Mouse (Mus musculus): Measurements from ENCODE around the gene C3. TPM values are rescaled to one million over a fixed set of nuclear protein-coding genes. Genes with fewer than 3 reads are reported as not detected.
A peak's percentile ranks its signal among the peaks of the same experiment; 100 is the strongest.

Gene C3
- polyA plus RNA-seq, 1 experiment from 2014 or later: 71.7 TPM

GRCm38 (mm10) chr17:57170616-57171260, 57.2 kb downstream of the C3 start:
- H3K9ac ChIP-seq (ENCODE audit: low read depth, low read length): no peak overlapping the region
- no peaks in the 10 kb centered on the region for H3K36me3 ChIP-seq (ENCODE audit: control insufficient read depth, insufficient read depth, low read length)
- DNase-seq (ENCODE audit: low spot score) (no peak), ATAC-seq (replicated peaks; ENCODE audit: low FRiP score) (0 out of 2 replicates have a peak, but pooled peaks have one; percentile 39)
- no peaks in the 10 kb centered on the region for H3K9me3 ChIP-seq (ENCODE audit: control insufficient read depth, low read length)
- H3K4me3 ChIP-seq (ENCODE audit: low read depth, low read length): no peak overlapping the region
- 46% methylated on average over 5 of the region's 5 CpGs for WGBS
- no peak overlapping the region for H3K4me2 ChIP-seq
- no peak overlapping the region for H3K27ac ChIP-seq (ENCODE audit: low read depth, low read length)
- no peaks in the 10 kb centered on the region for H3K27me3 ChIP-seq (replicated peaks; ENCODE audit: control insufficient read depth, insufficient read depth, low read length)
- H3K4me1 ChIP-seq (replicated peaks; ENCODE audit: control insufficient read depth, insufficient read depth, low read length): no peaks in the 10 kb centered on the region

DNA sequence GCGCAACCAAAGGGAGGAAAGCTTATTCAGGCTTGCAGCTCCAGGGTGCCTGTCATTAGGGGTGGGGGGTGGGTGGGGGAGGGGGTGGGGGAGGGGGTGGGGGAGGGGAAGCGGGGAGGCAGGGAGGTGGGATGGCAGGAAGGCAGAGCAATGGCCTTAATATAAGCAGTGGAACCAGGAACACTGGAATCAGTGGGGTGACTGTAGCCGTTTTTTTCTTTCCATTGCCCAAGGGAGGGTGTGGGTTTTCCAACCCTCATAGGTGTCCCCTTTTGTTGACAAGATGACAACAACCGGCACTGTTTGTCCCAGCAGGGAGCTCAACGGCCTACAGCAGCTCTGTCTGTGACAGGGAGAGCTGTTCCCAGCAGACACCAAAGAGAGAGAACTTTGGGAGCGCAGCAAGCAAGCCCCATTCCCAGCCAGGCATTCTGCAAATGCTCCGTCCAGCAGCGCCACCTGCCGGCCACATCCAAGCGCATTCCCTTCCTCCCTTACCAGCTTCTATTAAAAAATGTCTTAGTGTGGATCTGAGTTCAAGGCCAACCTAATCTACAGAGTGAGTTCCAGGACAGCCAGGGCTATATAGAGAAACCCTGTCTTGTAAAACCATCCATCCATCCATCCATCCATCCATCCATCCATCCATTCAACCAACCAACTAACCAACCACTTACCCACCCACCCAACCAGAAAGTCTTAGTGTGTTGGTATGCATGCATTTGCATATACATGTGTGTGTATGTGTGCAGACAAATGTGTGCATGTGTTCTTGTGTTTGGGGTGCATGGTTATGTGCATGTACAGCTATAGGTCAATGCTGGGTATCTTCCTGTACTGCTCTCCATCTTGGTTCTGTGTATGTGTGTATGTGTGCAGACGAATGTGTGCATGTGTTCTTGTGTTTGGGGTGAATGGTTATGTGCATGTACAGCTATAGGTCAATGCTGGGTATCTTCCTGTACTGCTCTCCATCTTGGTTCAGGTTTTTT, 60.8 kb downstream of the C3 start:
- 12% methylated on average over 9 of the region's 11 CpGs for WGBS
- Histone ChIP-seq H3K27ac (ENCODE audit: low read depth, low read length) (no peak overlapping the region), H3K27me3 (replicated peaks; ENCODE audit: control insufficient read depth, insufficient read depth, low read length) (no peaks in the 10 kb centered on the region), H3K4me1 (replicated peaks; ENCODE audit: control insufficient read depth, insufficient read depth, low read length) (no peaks in the 10 kb centered on the region), H3K36me3 (ENCODE audit: control insufficient read depth, insufficient read depth, low read length) (no peaks in the 10 kb centered on the region), H3K4me2 (no peak overlapping the region), H3K9me3 (ENCODE audit: control insufficient read depth, low read length) (no peaks in the 10 kb centered on the region), H3K9ac (ENCODE audit: low read depth, low read length) (no peak overlapping the region), H3K4me3 (ENCODE audit: low read depth, low read length) (no peak overlapping the region)
- peak; percentile 50 for ATAC-seq (replicated peaks; ENCODE audit: low FRiP score)
- DNase-seq (ENCODE audit: low spot score): peak; percentile 81

Small RNA genes lying within 50 kb of the gene (microRNA-seq; reads per million reads assigned to microRNA genes)
- gene Mir6978 (ENCODE audit: borderline number of aligned reads): not detected

Other genes with a start within 250 kb of the C3 start
- gene Acer1, start 246.0 kb downstream of the C3 start, polyA plus RNA-seq (2014; fragmentation: Nextera tagmentation; extraction: Ambion mirVana): not detected in 2 replicates
- gene Clpp, start 237.8 kb downstream of the C3 start, polyA plus RNA-seq (2014; fragmentation: Nextera tagmentation; extraction: Ambion mirVana): 181 and 183 TPM in 2 replicates
- gene Alkbh7, start 230.8 kb downstream of the C3 start, polyA plus RNA-seq (2014; fragmentation: Nextera tagmentation; extraction: Ambion mirVana): 36.3 and 39.9 TPM in 2 replicates
- gene Pspn, start 228.1 kb downstream of the C3 start, polyA plus RNA-seq (2014; fragmentation: Nextera tagmentation; extraction: Ambion mirVana): 0.44 TPM in 1 of 2 replicates, not detected in the other
- gene Gtf2f1, start 216.8 kb downstream of the C3 start, polyA plus RNA-seq (2014; fragmentation: Nextera tagmentation; extraction: Ambion mirVana): 99.0 and 106 TPM in 2 replicates
- gene Gm17949, start 216.7 kb downstream of the C3 start, polyA plus RNA-seq (2014; fragmentation: Nextera tagmentation; extraction: Ambion mirVana): 0.26 and 0.33 TPM in 2 replicates
- 46.7 and 51.1 TPM in 2 replicates for gene Khsrp, start 196.6 kb downstream of the C3 start, polyA plus RNA-seq (2014; fragmentation: Nextera tagmentation; extraction: Ambion mirVana)
- not detected in 2 replicates for gene Slc25a41, start 186.5 kb downstream of the C3 start, polyA plus RNA-seq (2014; fragmentation: Nextera tagmentation; extraction: Ambion mirVana)
- 3.2 and 3.4 TPM in 2 replicates for gene Crb3, start 169.0 kb downstream of the C3 start, polyA plus RNA-seq (2014; fragmentation: Nextera tagmentation; extraction: Ambion mirVana)
- 5.2 and 6.3 TPM in 2 replicates for gene Slc25a23, start 168.3 kb downstream of the C3 start, polyA plus RNA-seq (2014; fragmentation: Nextera tagmentation; extraction: Ambion mirVana)
- gene Dennd1c, start 149.6 kb downstream of the C3 start, polyA plus RNA-seq (2014; fragmentation: Nextera tagmentation; extraction: Ambion mirVana): 2.1 and 2.2 TPM in 2 replicates
- gene Tubb4a, start 140.4 kb downstream of the C3 start, polyA plus RNA-seq (2014; fragmentation: Nextera tagmentation; extraction: Ambion mirVana): 4.5 and 5.0 TPM in 2 replicates
- 5.4 and 6.4 TPM in 2 replicates for gene Tnfsf9, start 122.8 kb downstream of the C3 start, polyA plus RNA-seq (2014; fragmentation: Nextera tagmentation; extraction: Ambion mirVana)
- gene Cd70, start 78.4 kb downstream of the C3 start, polyA plus RNA-seq (2014; fragmentation: Nextera tagmentation; extraction: Ambion mirVana): not detected in 2 replicates
- 0.73 and 1.2 TPM in 2 replicates for gene Tnfsf14, start 34.0 kb downstream of the C3 start, polyA plus RNA-seq (2014; fragmentation: Nextera tagmentation; extraction: Ambion mirVana)
- gene Gpr108, start 20.3 kb upstream of the C3 start, polyA plus RNA-seq (2014; fragmentation: Nextera tagmentation; extraction: Ambion mirVana): 26.5 and 30.7 TPM in 2 replicates
- gene Trip10, start 21.3 kb upstream of the C3 start, polyA plus RNA-seq (2014; fragmentation: Nextera tagmentation; extraction: Ambion mirVana): 25.5 and 25.9 TPM in 2 replicates
- gene Vav1, start 51.0 kb upstream of the C3 start, polyA plus RNA-seq (2014; fragmentation: Nextera tagmentation; extraction: Ambion mirVana): 18.7 and 20.6 TPM in 2 replicates
- 9.6 and 10.9 TPM in 2 replicates for gene Adgre1, start 130.6 kb upstream of the C3 start, polyA plus RNA-seq (2014; fragmentation: Nextera tagmentation; extraction: Ambion mirVana)

Data from liver, embryonic 11.5 days (tissue).